Mouse (Mus musculus): ENCODE measurements around the gene Med16.

- TF ChIP-seq CHD2 (IDR thresholded peaks at IDR 0.05; ENCODE audit: low read depth, low read length) (no peak), HCFC1 (IDR thresholded peaks at IDR 0.05; ENCODE audit: borderline replicate concordance, insufficient read depth, low read length) (no peak)
Observed at GRCm38 (mm10) chr10:79932736-79933135, 24.0 kb upstream of the Med16 start.
